Mouse (Mus musculus) testis, adult 2 months (tissue): ENCODE data around the gene Igfbp2. TPM values are rescaled to one million over a fixed set of nuclear protein-coding genes. Genes with fewer than 3 reads are reported as not detected.
A peak's percentile ranks its signal among the peaks of the same experiment; 100 is the strongest.

Source experiments
- H3K27ac ChIP-seq: fragments of 200-500 bp; 2 replicates; pipeline ENCODE4 v1.5.1; 2012; ENCODE audit warnings: low read depth, low read length; ENCODE audit not compliant: control insufficient read depth, insufficient read depth
- H3K27me3 ChIP-seq: fragments of 200-500 bp; 2 replicates; pipeline ENCODE4 v1.6.1; 2012; ENCODE audit warnings: mild to moderate bottlenecking, low read length, moderate library complexity; ENCODE audit not compliant: control insufficient read depth, insufficient read depth
- H3K36me3 ChIP-seq: fragments of 200-500 bp; 2 replicates; pipeline ENCODE4 v1.6.1; 2012; ENCODE audit warnings: mild to moderate bottlenecking, low read length; ENCODE audit not compliant: control insufficient read depth, insufficient read depth
- H3K4me1 ChIP-seq: fragments of 200-500 bp; 2 replicates; pipeline ENCODE4 v1.6.1; 2012; ENCODE audit warnings: low read length; ENCODE audit not compliant: control insufficient read depth, insufficient read depth
- H3K4me3 ChIP-seq: fragments of 200-500 bp; 2 replicates; pipeline ENCODE4 v1.5.1; 2012; ENCODE audit warnings: low read depth, mild to moderate bottlenecking, low read length, moderate library complexity, mixed read lengths; ENCODE audit not compliant: control insufficient read depth
- CTCF ChIP-seq: fragments of 200-500 bp; IDR thresholded peaks from 2 replicates; pipeline ENCODE4 v1.5.1; 2012; ENCODE audit warnings: low read depth, mild to moderate bottlenecking, inconsistent platforms, low read length, moderate library complexity; ENCODE audit not compliant: control insufficient read depth, insufficient read depth, insufficient replicate concordance
- POLR2A ChIP-seq: fragments of 200-500 bp; IDR thresholded peaks from 2 replicates; pipeline ENCODE4 v1.6.1; 2012; ENCODE audit warnings: low read depth, mild to moderate bottlenecking, inconsistent platforms, low read length, moderate library complexity; ENCODE audit not compliant: control insufficient read depth
- polyA plus RNA-seq: library from polyadenylated mRNA; depleted of rRNA; stranded (reverse); fragments of >200 nt; gene quantifications from 2 replicates; pipeline ENCODE4 v1.2.3, GENCODE M21; 2012

Igfbp2 gene
- polyA plus RNA-seq, 1 experiment, result 20.2 TPM

GRCm38 (mm10) chr1:72868429-72869215 is 44.3 kb downstream of the Igfbp2 start:
- H3K27me3 ChIP-seq, result no peaks in the 10 kb centered on the region
- no peak overlapping the region for H3K27ac ChIP-seq
- TF ChIP-seq CTCF, result no peak
- TF ChIP-seq POLR2A, result no peak
- peaks cover 17% of the 10 kb centered on the region for H3K4me1 ChIP-seq
- H3K4me3 ChIP-seq, result no peak overlapping the region
- no peaks in the 10 kb centered on the region for H3K36me3 ChIP-seq

- Histone ChIP-seq H3K27me3 (no peaks in the 10 kb centered on the region), H3K4me1 (peaks cover 20% of the 10 kb centered on the region), H3K27ac (no peak overlapping the region), H3K36me3 (no peaks in the 10 kb centered on the region), H3K4me3 (no peak overlapping the region)
- TF ChIP-seq POLR2A (no peak), CTCF (no peak)
These were observed 45.0 kb downstream of the Igfbp2 start for GRCm38 (mm10) chr1:72869275-72869674.

- TF ChIP-seq CTCF (no peak), POLR2A (no peak)
- Histone ChIP-seq H3K27me3 (no peaks in the 10 kb centered on the region), H3K27ac (no peak overlapping the region), H3K4me1 (peaks cover 20% of the 10 kb centered on the region), H3K4me3 (peak overlapping the region; percentile 54), H3K36me3 (no peaks in the 10 kb centered on the region)
These were observed 45.6 kb downstream of the Igfbp2 start for GRCm38 (mm10) chr1:72869681-72870614.

GRCm38 (mm10) chr1:72870615-72871336 is 46.5 kb downstream of the Igfbp2 start:
- Histone ChIP-seq H3K27ac (no peak overlapping the region), H3K4me3 (peak overlapping the region; percentile 54), H3K27me3 (no peaks in the 10 kb centered on the region), H3K4me1 (peaks cover 20% of the 10 kb centered on the region), H3K36me3 (no peaks in the 10 kb centered on the region)
- TF ChIP-seq POLR2A (no peak), CTCF (no peak)

DNA sequence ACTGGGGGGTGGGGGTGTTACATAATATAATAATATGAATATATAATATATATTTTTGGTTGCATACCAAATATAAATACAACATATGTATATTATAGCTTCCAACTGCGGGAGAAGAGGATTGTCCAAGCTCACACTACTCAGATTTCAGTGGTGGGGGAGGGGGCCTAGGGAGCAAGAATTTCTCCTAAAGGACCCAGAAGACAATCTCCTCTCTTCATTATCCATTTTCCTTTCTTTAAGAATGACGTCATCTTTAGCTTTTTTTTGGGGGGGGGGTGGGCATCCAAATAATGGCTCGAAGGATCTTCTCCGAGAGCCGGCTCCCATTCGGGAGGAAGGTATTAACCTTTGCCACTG is 47.0 kb downstream of the Igfbp2 start:
- H3K36me3 ChIP-seq, result no peaks in the 10 kb centered on the region
- H3K4me1 ChIP-seq, result peaks cover 20% of the 10 kb centered on the region
- H3K27ac ChIP-seq, result no peak overlapping the region
- peak overlapping the region; percentile 7 for H3K4me3 ChIP-seq
- TF ChIP-seq CTCF (no peak), POLR2A (no peak)
- H3K27me3 ChIP-seq, result no peaks in the 10 kb centered on the region

DNA sequence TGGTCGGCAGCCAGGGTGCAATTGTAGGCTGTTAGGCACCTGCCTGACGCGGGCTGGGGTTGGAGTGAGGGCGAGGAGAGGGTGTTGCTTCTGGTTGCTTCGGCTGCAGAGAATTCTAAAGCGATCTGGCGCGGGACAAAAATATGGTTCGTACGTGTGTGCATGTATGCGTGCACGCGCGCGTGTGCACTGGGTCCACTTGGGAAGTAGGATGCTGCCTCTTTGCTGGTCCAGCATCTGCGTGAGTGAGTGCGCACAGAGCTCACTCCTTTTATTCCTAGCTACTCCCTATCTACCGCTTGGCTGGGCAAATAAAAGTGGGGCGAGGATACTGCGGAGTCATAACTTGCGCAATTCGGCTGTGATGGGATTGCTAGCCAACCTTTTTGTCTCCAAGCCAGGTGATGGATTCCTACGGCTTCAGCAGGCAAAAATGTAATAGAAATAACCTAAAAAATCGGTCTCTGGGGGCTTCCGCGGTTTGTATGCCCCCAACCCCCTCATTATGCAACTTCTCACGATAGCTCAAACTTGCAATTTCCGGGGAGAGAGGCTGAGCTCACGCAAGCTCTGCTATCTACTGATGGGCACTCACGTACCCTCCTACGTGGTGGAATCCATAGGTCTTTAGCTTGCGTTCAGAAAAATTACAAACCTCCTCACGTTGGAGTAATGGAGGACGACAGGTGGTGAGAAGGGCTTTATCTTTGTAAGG is 47.6 kb downstream of the Igfbp2 start:
- peaks cover 20% of the 10 kb centered on the region for H3K4me1 ChIP-seq
- no peak for TF ChIP-seq CTCF
- TF ChIP-seq POLR2A, result no peak
- peak overlapping the region; percentile 11 for H3K4me3 ChIP-seq
- no peaks in the 10 kb centered on the region for H3K27me3 ChIP-seq
- no peak overlapping the region for H3K27ac ChIP-seq
- H3K36me3 ChIP-seq, result no peaks in the 10 kb centered on the region
